Mouse (Mus musculus): ENCODE results near the gene Hfe. TPM values are rescaled to one million over a fixed set of nuclear protein-coding genes. Genes with fewer than 3 reads are reported as not detected.

The Hfe gene
- polyA plus RNA-seq, 1 experiment from 2014 or later, result 7.0 TPM

DNA sequence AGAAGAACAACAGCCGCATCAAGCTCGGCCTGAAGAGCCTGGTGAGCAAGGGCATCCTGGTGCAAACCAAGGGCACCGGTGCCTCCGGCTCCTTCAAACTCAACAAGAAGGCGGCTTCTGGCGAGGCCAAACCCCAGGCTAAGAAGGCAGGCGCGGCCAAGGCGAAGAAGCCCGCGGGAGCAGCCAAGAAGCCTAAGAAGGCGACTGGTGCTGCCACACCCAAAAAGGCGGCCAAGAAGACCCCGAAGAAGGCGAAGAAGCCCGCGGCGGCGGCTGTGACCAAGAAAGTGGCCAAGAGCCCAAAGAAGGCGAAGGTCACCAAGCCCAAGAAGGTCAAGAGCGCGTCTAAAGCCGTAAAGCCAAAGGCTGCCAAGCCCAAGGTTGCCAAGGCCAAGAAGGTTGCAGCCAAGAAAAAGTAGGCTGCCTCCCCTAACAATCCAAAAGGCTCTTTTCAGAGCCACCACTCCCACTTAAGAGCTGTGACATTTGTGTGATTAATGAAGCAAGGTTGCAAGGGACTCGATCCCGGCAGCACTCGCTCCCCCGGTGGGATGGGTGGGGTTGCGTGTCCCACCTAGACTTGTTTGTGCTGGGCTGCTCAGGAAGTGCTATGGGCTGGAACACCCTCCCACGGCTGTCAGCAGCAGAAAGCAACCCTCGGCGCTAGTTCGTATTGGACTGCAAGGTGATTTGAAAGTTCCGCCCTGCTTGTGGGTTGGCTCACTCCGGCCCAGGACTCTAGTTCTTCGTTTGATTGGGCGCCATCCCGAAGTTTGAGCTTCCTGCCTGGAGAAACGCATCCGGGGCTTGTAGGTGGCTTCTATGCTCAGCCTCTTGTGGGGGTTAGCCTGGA lies 28.6 kb upstream of the Hfe start:
- under 1% methylated on average over 39 of the region's 39 CpGs for WGBS
- H3K9me3 ChIP-seq (ENCODE audit: control insufficient read depth, low read length), result no peaks in the 10 kb centered on the region

GRCm38 (mm10) chr13:23738677-23739068 lies 28.0 kb upstream of the Hfe start, which contains the start of gene Hist1h1c:
Gene Hist1h1c, plus strand, starts transcription at chr13:23738808.
- WGBS, result under 1% methylated on average over 28 of the region's 38 CpGs
- peak; percentile 88 for DNase-seq (ENCODE audit: low spot score)
- peak; percentile 93 for ATAC-seq (ENCODE audit: low FRiP score)
- no peaks in the 10 kb centered on the region for H3K36me3 ChIP-seq (replicated peaks; ENCODE audit: control insufficient read depth, insufficient read depth)
- H3K9me3 ChIP-seq (ENCODE audit: control insufficient read depth, low read length), result no peaks in the 10 kb centered on the region
- peak within 1 kb of the TSS; percentile 63 for H3K9ac ChIP-seq
- peak within 1 kb of the TSS; percentile 97 for H3K4me2 ChIP-seq (replicated peaks)
- no peaks in the 10 kb centered on the region for H3K27me3 ChIP-seq (ENCODE audit: control insufficient read depth, insufficient read depth, low read length)
- peak within 1 kb of the TSS; percentile 80 for H3K27ac ChIP-seq
- H3K4me3 ChIP-seq (replicated peaks; ENCODE audit: low read length), result peak within 1 kb of the TSS; percentile 48
- H3K4me1 ChIP-seq (replicated peaks; ENCODE audit: control insufficient read depth, insufficient read depth, low read length), result peaks cover 12% of the 10 kb centered on the region; the same call in 1 of the 2 replicates

More for the DNA sequence above, 28.6 kb upstream of the Hfe start:
- H3K27me3 ChIP-seq (ENCODE audit: control insufficient read depth, insufficient read depth, low read length), result no peaks in the 10 kb centered on the region
- DNase-seq (ENCODE audit: low spot score) (peak; percentile 86), ATAC-seq (ENCODE audit: low FRiP score) (peak; percentile 92)
- peak overlapping the region; percentile 63 for H3K9ac ChIP-seq
- no peaks in the 10 kb centered on the region for H3K36me3 ChIP-seq (replicated peaks; ENCODE audit: control insufficient read depth, insufficient read depth)
- H3K4me2 ChIP-seq (replicated peaks), result peak overlapping the region; percentile 97
- peak overlapping the region; percentile 48 for H3K4me3 ChIP-seq (replicated peaks; ENCODE audit: low read length)
- H3K4me1 ChIP-seq (replicated peaks; ENCODE audit: control insufficient read depth, insufficient read depth, low read length), result peaks cover 12% of the 10 kb centered on the region; the same call in 1 of the 2 replicates
- peak overlapping the region; percentile 80 for H3K27ac ChIP-seq

DNA sequence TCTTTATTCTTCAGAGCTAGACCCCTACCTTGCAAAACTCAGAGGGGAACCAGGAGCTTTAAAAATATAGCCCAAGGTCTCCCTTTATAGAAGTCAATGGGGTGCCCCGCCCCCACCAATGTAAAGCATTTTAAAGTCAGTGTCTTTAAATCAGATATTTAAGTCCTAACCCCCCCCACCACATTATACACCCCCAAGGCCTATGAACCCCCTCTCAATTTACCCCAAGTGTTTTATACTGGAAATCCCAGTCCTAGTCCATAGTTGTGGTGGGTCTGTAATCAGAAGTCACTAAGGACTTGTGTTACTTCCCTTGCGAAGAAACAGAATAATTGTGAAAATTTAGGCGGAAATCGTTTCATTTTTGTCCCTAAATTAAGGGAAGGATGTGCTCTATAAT lies 27.4 kb upstream of the Hfe start:
- ATAC-seq (ENCODE audit: low FRiP score), result no peak
- Histone ChIP-seq H3K36me3 (replicated peaks; ENCODE audit: control insufficient read depth, insufficient read depth) (no peaks in the 10 kb centered on the region), H3K9ac (peak overlapping the region; percentile 63; the same call in 1 of the 2 replicates), H3K4me3 (replicated peaks; ENCODE audit: low read length) (peak overlapping the region; percentile 48), H3K27me3 (ENCODE audit: control insufficient read depth, insufficient read depth, low read length) (no peaks in the 10 kb centered on the region), H3K4me2 (replicated peaks) (peak overlapping the region; percentile 97), H3K9me3 (ENCODE audit: control insufficient read depth, low read length) (no peaks in the 10 kb centered on the region), H3K27ac (peak overlapping the region; percentile 69), H3K4me1 (replicated peaks; ENCODE audit: control insufficient read depth, insufficient read depth, low read length) (peaks cover 12% of the 10 kb centered on the region; the same call in 1 of the 2 replicates)
- 20% methylated on average over 4 of the region's 4 CpGs for WGBS
- DNase-seq (ENCODE audit: low spot score), result no peak

GRCm38 (mm10) chr13:23737091-23737490 lies 26.4 kb upstream of the Hfe start:
- H3K4me3 ChIP-seq (replicated peaks; ENCODE audit: low read length), result no peak overlapping the region
- ATAC-seq (ENCODE audit: low FRiP score) (no peak), DNase-seq (ENCODE audit: low spot score) (no peak)
- no peak overlapping the region for H3K9ac ChIP-seq
- H3K27me3 ChIP-seq (ENCODE audit: control insufficient read depth, insufficient read depth, low read length), result no peaks in the 10 kb centered on the region
- peaks cover 12% of the 10 kb centered on the region; the same call in 1 of the 2 replicates for H3K4me1 ChIP-seq (replicated peaks; ENCODE audit: control insufficient read depth, insufficient read depth, low read length)
- H3K36me3 ChIP-seq (replicated peaks; ENCODE audit: control insufficient read depth, insufficient read depth), result no peaks in the 10 kb centered on the region
- no peak overlapping the region for H3K4me2 ChIP-seq (replicated peaks)
- no peaks in the 10 kb centered on the region for H3K9me3 ChIP-seq (ENCODE audit: control insufficient read depth, low read length)
- 92% methylated on average over 5 of the region's 5 CpGs for whole genome bisulfite sequencing
- H3K27ac ChIP-seq, result no peak overlapping the region

DNA sequence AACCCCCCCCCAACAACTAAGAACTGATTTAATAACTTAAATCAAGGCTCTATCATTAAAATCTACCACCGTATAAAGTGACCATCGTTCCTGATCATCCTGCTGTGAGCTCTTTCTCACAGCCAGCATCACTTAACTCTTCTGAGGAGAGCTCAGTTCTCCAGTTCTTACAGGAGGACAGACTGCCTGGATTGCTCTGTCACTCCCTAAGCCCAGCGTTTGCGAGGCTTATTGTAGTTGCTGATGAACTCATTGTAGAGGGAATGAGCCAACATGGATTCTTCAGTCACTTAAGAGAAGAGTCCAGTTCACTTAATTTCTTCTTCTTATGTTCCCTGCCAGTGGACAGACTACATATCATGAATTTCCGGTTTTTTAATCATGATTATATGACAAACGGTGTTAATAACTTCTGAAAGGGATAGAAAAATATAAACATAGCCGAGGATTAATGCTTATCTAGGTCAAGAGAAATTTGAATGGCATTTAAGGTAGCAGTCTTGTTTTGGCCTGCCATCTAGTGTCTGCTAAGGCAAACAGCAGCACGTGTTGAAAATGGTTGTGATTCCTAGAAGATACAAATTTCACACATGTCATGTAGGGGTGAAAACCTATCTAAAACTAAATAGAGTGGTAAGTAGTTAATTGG lies 21.6 kb upstream of the Hfe start:
- no peaks in the 10 kb centered on the region for H3K27me3 ChIP-seq (ENCODE audit: control insufficient read depth, insufficient read depth, low read length)
- ATAC-seq (ENCODE audit: low FRiP score) (no peak; the same call in 1 of the 2 replicates), DNase-seq (ENCODE audit: low spot score) (peak; percentile 76)
- 23% methylated on average over 8 of the region's 8 CpGs for WGBS
- H3K4me3 ChIP-seq (replicated peaks; ENCODE audit: low read length), result no peak overlapping the region
- H3K4me2 ChIP-seq (replicated peaks), result no peak overlapping the region
- H3K27ac ChIP-seq, result no peak overlapping the region
- H3K36me3 ChIP-seq (replicated peaks; ENCODE audit: control insufficient read depth, insufficient read depth), result no peaks in the 10 kb centered on the region
- H3K9ac ChIP-seq, result no peak overlapping the region
- H3K4me1 ChIP-seq (replicated peaks; ENCODE audit: control insufficient read depth, insufficient read depth, low read length), result no peaks in the 10 kb centered on the region
- no peaks in the 10 kb centered on the region for H3K9me3 ChIP-seq (ENCODE audit: control insufficient read depth, low read length)

GRCm38 (mm10) chr13:23730479-23730878 lies 19.8 kb upstream of the Hfe start:
- Histone ChIP-seq H3K9me3 (ENCODE audit: control insufficient read depth, low read length) (no peaks in the 10 kb centered on the region), H3K27ac (no peak overlapping the region), H3K27me3 (ENCODE audit: control insufficient read depth, insufficient read depth, low read length) (no peaks in the 10 kb centered on the region), H3K9ac (no peak overlapping the region), H3K36me3 (replicated peaks; ENCODE audit: control insufficient read depth, insufficient read depth) (no peaks in the 10 kb centered on the region), H3K4me1 (replicated peaks; ENCODE audit: control insufficient read depth, insufficient read depth, low read length) (no peaks in the 10 kb centered on the region), H3K4me2 (replicated peaks) (no peak overlapping the region), H3K4me3 (replicated peaks; ENCODE audit: low read length) (no peak overlapping the region)
- DNase-seq (ENCODE audit: low spot score) (no peak), ATAC-seq (ENCODE audit: low FRiP score) (no peak)
- 37% methylated on average over 8 of the region's 8 CpGs for WGBS

DNA sequence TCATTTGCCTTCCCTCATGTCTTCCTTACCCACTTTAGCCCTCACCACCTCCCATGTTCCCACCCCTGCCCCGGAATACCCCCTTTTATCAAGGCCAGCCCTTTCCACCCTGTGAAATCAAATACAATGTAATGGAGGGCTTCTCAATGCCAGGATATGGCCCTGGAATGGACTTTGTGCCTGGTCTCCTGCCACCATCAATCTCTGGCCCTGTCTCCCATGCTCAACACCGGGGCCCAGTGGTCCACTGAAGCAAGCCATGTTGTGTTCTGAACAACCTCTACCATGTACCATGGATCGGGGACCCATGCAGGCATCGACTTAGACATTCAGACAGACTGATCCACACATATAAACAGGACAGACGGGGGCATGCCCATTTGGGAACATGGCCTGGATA lies 19.1 kb upstream of the Hfe start:
- no peak overlapping the region for H3K4me2 ChIP-seq (replicated peaks)
- H3K4me1 ChIP-seq (replicated peaks; ENCODE audit: control insufficient read depth, insufficient read depth, low read length), result no peaks in the 10 kb centered on the region
- H3K9me3 ChIP-seq (ENCODE audit: control insufficient read depth, low read length), result no peaks in the 10 kb centered on the region
- no peaks in the 10 kb centered on the region for H3K27me3 ChIP-seq (ENCODE audit: control insufficient read depth, insufficient read depth, low read length)
- no peaks in the 10 kb centered on the region for H3K36me3 ChIP-seq (replicated peaks; ENCODE audit: control insufficient read depth, insufficient read depth)
- H3K27ac ChIP-seq, result no peak overlapping the region
- 91% methylated on average over 5 of the region's 5 CpGs for WGBS
- DNase-seq (ENCODE audit: low spot score), result no peak
- no peak for ATAC-seq (ENCODE audit: low FRiP score)
- no peak overlapping the region for H3K4me3 ChIP-seq (replicated peaks; ENCODE audit: low read length)
- H3K9ac ChIP-seq, result no peak overlapping the region

DNA sequence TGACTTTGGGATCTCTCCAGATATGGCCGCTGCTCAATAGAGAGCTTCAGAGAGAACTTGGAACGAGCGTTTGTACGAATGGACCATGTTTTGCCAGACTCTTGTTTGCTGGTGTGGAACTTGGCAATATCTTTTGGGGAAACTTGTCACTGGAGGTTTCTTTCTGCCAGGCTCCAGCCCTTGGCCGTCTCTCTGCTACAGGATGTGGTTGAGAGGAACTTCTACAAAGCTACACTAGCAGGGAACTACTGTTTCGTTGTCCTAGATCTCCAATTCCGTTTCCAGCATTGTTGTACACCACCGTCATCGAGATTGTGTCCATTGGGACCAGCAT lies 18.5 kb upstream of the Hfe start:
- H3K27me3 ChIP-seq (ENCODE audit: control insufficient read depth, insufficient read depth, low read length), result no peaks in the 10 kb centered on the region
- no peak overlapping the region for H3K27ac ChIP-seq
- H3K4me3 ChIP-seq (replicated peaks; ENCODE audit: low read length), result no peak overlapping the region
- H3K9me3 ChIP-seq (ENCODE audit: control insufficient read depth, low read length), result no peaks in the 10 kb centered on the region
- H3K36me3 ChIP-seq (replicated peaks; ENCODE audit: control insufficient read depth, insufficient read depth), result no peaks in the 10 kb centered on the region
- DNase-seq (ENCODE audit: low spot score) (no peak), ATAC-seq (ENCODE audit: low FRiP score) (no peak)
- H3K9ac ChIP-seq, result no peak overlapping the region
- WGBS, result 90% methylated on average over 9 of the region's 9 CpGs
- H3K4me1 ChIP-seq (replicated peaks; ENCODE audit: control insufficient read depth, insufficient read depth, low read length), result no peaks in the 10 kb centered on the region
- H3K4me2 ChIP-seq (replicated peaks), result no peak overlapping the region

DNA sequence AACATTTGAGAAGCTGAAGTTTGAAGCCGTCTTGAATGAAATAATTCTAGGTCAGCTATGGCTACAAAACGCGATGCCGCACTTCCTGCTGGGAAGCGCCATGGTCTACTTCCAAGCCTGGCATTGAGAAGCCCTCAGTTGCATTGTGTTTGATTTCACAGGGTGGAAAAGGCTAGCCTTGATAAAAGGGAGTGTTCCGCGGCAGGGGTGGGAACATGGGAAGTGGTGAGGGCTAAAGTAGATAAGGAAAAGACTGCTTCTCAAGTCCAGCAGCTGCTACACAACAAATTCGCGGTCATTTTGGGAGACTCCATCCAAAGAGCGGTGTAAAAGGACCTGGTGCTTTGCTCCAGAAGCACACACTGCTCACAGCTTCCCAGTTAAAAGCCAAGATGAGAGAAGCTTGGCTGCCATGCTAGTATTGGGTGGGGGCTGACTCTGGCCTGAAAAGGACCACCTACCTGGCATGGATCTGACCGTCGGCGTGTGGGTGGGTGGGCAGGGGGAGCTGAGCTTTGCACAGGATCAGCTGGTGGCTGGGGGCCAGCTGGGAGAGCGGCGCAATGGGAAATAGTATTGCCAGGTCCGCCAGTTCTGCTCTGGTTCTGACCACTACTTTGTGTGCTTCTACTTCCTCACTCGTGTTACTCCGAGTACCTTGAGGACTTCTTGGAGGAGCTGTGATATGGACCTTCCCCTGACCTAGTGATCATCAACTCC lies 18.0 kb upstream of the Hfe start:
- no peak overlapping the region for H3K9ac ChIP-seq
- no peak overlapping the region for H3K4me3 ChIP-seq (replicated peaks; ENCODE audit: low read length)
- H3K27ac ChIP-seq, result no peak overlapping the region
- no peak overlapping the region for H3K4me2 ChIP-seq (replicated peaks)
- 84% methylated on average over 18 of the region's 18 CpGs for WGBS
- DNase-seq (ENCODE audit: low spot score), result no peak
- no peaks in the 10 kb centered on the region for H3K27me3 ChIP-seq (ENCODE audit: control insufficient read depth, insufficient read depth, low read length)
- H3K9me3 ChIP-seq (ENCODE audit: control insufficient read depth, low read length), result no peaks in the 10 kb centered on the region
- no peaks in the 10 kb centered on the region for H3K36me3 ChIP-seq (replicated peaks; ENCODE audit: control insufficient read depth, insufficient read depth)
- no peak for ATAC-seq (ENCODE audit: low FRiP score)
- no peaks in the 10 kb centered on the region for H3K4me1 ChIP-seq (replicated peaks; ENCODE audit: control insufficient read depth, insufficient read depth, low read length)

All from hindbrain, embryonic 14.5 days (tissue).